18 mouse cellular contexts compared by ENCODE assay signal in the genomic region with DNA sequence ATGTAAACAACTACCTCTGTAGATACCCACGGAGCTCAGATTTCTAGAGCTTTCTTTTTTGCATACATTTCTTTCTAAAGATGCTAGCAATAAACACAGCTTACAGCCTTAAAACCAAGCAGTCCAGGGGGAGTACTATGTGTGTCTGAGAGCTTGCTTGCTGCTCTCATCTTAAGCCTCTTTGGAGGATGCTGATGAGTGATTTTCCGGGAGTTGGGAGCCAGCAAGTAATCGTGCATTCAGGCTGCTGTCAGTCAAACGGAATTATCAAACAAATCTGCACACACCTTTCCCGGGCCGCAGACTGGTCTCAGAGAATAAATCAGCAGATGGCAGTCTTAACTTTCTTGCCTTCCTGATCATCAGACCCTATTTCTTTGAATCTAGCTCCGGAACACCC.
DNase-seq lines count a peak whose midpoint lies in the region; ATAC-seq and TF ChIP-seq lines count a peak whose summit lies in the region.
"Had no signal": no experiment of that assay in that cellular context is flagged by ENCODE, and none has a peak within 500 bp of the region (broad histone marks: within the 10 kb centered on the region; RNA-seq: fewer than 3 reads in every experiment).

No protein-coding gene starts in this region.

- H3K9me3 ChIP-seq in hindbrain, embryonic 13.5 days, result no peaks in the 10 kb centered on the region
- H3K9me3 ChIP-seq in hindbrain, embryonic 11.5 days (ENCODE audit: control insufficient read depth, low read length), result no peaks in the 10 kb centered on the region
- no peaks in the 10 kb centered on the region for H3K9me3 ChIP-seq in embryonic facial prominence, embryonic 14.5 days (ENCODE audit: control insufficient read depth, low read length)
- no peaks in the 10 kb centered on the region for H3K9me3 ChIP-seq in midbrain, embryonic 15.5 days
- H3K9me3 ChIP-seq: heart, embryonic 12.5 days had no signal

- intact Hi-C loops in left cerebral cortex, postnatal 36 days (cut with DNase I), result no loop called here

- H3K27ac ChIP-seq in hindbrain, embryonic 13.5 days, result no peak overlapping the region; the same call in 1 of the 2 replicates
- no peak overlapping the region for H3K27ac ChIP-seq in hindbrain, embryonic 11.5 days (ENCODE audit: low read depth, low read length)
- 0 out of 2 replicates have a peak overlapping the region, but pooled peaks have one; percentile 39 for H3K27ac ChIP-seq in embryonic facial prominence, embryonic 14.5 days (replicated peaks; ENCODE audit: low read depth, low read length)
- H3K27ac ChIP-seq in midbrain, embryonic 15.5 days, result peak overlapping the region; percentile 70

- H3K4me3 ChIP-seq in hindbrain, embryonic 13.5 days, result no peak overlapping the region
- H3K4me3 ChIP-seq in hindbrain, embryonic 11.5 days (ENCODE audit: low read depth, low read length), result no peak overlapping the region
- no peak overlapping the region for H3K4me3 ChIP-seq in embryonic facial prominence, embryonic 14.5 days (ENCODE audit: low read depth, low read length)
- no peak overlapping the region for H3K4me3 ChIP-seq in midbrain, embryonic 15.5 days
- H3K4me3 ChIP-seq: erythroblast, embryonic 14.5 days; heart, embryonic 12.5 days had no signal

- no peak for TF ChIP-seq CTCF in brain, embryonic 14.5 days (IDR thresholded peaks at IDR 0.05; ENCODE audit: borderline replicate concordance, extremely low read depth, insufficient read depth, insufficient read length)

- no peaks in the 10 kb centered on the region for H3K27me3 ChIP-seq in hindbrain, embryonic 13.5 days
- no peaks in the 10 kb centered on the region for H3K27me3 ChIP-seq in hindbrain, embryonic 11.5 days (ENCODE audit: control insufficient read depth, insufficient read depth, low read length)
- no peaks in the 10 kb centered on the region for H3K27me3 ChIP-seq in embryonic facial prominence, embryonic 14.5 days (replicated peaks; ENCODE audit: control insufficient read depth, insufficient read depth, low read length)
- no peaks in the 10 kb centered on the region for H3K27me3 ChIP-seq in midbrain, embryonic 15.5 days (replicated peaks)
- H3K27me3 ChIP-seq: heart, embryonic 12.5 days had no signal

- H3K4me1 ChIP-seq in hindbrain, embryonic 13.5 days (replicated peaks), result peaks cover 13% of the 10 kb centered on the region; the same call in 1 of the 2 replicates
- H3K4me1 ChIP-seq in hindbrain, embryonic 11.5 days (replicated peaks; ENCODE audit: control insufficient read depth, insufficient read depth, low read length), result no peaks in the 10 kb centered on the region
- H3K4me1 ChIP-seq in embryonic facial prominence, embryonic 14.5 days (ENCODE audit: control insufficient read depth, insufficient read depth, low read length), result peaks cover 5% of the 10 kb centered on the region
- peaks cover 24% of the 10 kb centered on the region for H3K4me1 ChIP-seq in midbrain, embryonic 15.5 days

- TF ChIP-seq POLR2A in brain, embryonic 14.5 days (IDR thresholded peaks at IDR 0.05; ENCODE audit: borderline replicate concordance, extremely low read depth, insufficient read depth, insufficient read length, poor library complexity, severe bottlenecking), result no peak

- no peak for DNase-seq in hindbrain, embryonic 11.5 days (ENCODE audit: low spot score)
- peak; percentile 82 for DNase-seq in brain, embryonic 14.5 days (ENCODE audit: low read depth)
- peak; percentile 71 for DNase-seq in embryonic facial prominence, embryonic 14.5 days (ENCODE audit: low spot score)
- DNase-seq in adrenal gland, adult (ENCODE audit: inconsistent age in 2 of 2, low spot score in 1 of 2), result no peak
- DNase-seq in left cerebral cortex, postnatal 36 days (ENCODE audit: low spot score in 2 of 2), result no peak
- DNase-seq in cerebellum, adult 9-10 months, result no peak
- DNase-seq: adrenal gland, postnatal 14 days; B cell, adult 2 months; cerebellum, adult 8-10 months; liver; lung, adult 18-20 months; lung, postnatal 4 days; right cerebral cortex, postnatal 14 days had no signal

- peaks cover 23% of the 10 kb centered on the region for H3K36me3 ChIP-seq in hindbrain, embryonic 13.5 days
- no peaks in the 10 kb centered on the region for H3K36me3 ChIP-seq in hindbrain, embryonic 11.5 days (ENCODE audit: control insufficient read depth, insufficient read depth, low read length)
- H3K36me3 ChIP-seq in embryonic facial prominence, embryonic 14.5 days (ENCODE audit: control insufficient read depth, insufficient read depth, low read length), result no peaks in the 10 kb centered on the region; the same call in 1 of the 2 replicates
- H3K36me3 ChIP-seq in midbrain, embryonic 15.5 days (replicated peaks), result no peaks in the 10 kb centered on the region; the same call in 1 of the 2 replicates

- 0 out of 2 replicates have a peak overlapping the region, but pooled peaks have one; percentile 25 for H3K9ac ChIP-seq in hindbrain, embryonic 13.5 days
- H3K9ac ChIP-seq in hindbrain, embryonic 11.5 days (ENCODE audit: low read depth, low read length), result no peak overlapping the region
- H3K9ac ChIP-seq in embryonic facial prominence, embryonic 14.5 days (ENCODE audit: low read depth, low read length), result no peak overlapping the region
- no peak overlapping the region for H3K9ac ChIP-seq in midbrain, embryonic 15.5 days
- H3K9ac ChIP-seq: heart, embryonic 12.5 days had no signal

- 47% methylated on average over 7 of the region's 7 CpGs for WGBS in hindbrain, embryonic 13.5 days
- WGBS in hindbrain, embryonic 11.5 days, result 49% methylated on average over 7 of the region's 7 CpGs
- 20% methylated on average over 7 of the region's 7 CpGs for WGBS in embryonic facial prominence, embryonic 14.5 days
- 8% methylated on average over 7 of the region's 7 CpGs for WGBS in midbrain, embryonic 15.5 days

- H3K4me2 ChIP-seq in hindbrain, embryonic 13.5 days, result no peak overlapping the region
- H3K4me2 ChIP-seq in hindbrain, embryonic 11.5 days (replicated peaks; ENCODE audit: low read depth, low read length), result no peak overlapping the region
- no peak overlapping the region for H3K4me2 ChIP-seq in embryonic facial prominence, embryonic 14.5 days (ENCODE audit: low read depth, low read length)
- H3K4me2 ChIP-seq in midbrain, embryonic 15.5 days, result peak overlapping the region; percentile 2; the same call in 1 of the 2 replicates
- H3K4me2 ChIP-seq: heart, embryonic 12.5 days had no signal

- ATAC-seq in hindbrain, embryonic 13.5 days (ENCODE audit: low FRiP score), result no peak
- no peak for ATAC-seq in hindbrain, embryonic 11.5 days (ENCODE audit: low FRiP score)
- peak; percentile 66; the same call in 1 of the 2 replicates for ATAC-seq in embryonic facial prominence, embryonic 14.5 days (ENCODE audit: low read depth)
- no peak; the same call in 1 of the 2 replicates for ATAC-seq in midbrain, embryonic 15.5 days (replicated peaks)
- ATAC-seq: inflammation-experienced regulatory T-cells, adult 6 months had no signal

Comparison
In these comparisons a context has a peak if more than half of its experiments do, and no peak if none do; other contexts are left out.
1. H3K27ac ChIP-seq: peak in embryonic facial prominence, embryonic 14.5 days (single experiment) and midbrain, embryonic 15.5 days (single experiment); none in hindbrain, embryonic 13.5 days (single experiment) and hindbrain, embryonic 11.5 days (single experiment).
2. DNase-seq: peak in brain, embryonic 14.5 days (single experiment) and embryonic facial prominence, embryonic 14.5 days (single experiment); none in hindbrain, embryonic 11.5 days (single experiment), adrenal gland, adult (0 of 2), left cerebral cortex, postnatal 36 days (0 of 2) and cerebellum, adult 9-10 months (single experiment).